Mouse (Mus musculus): ENCODE data around the gene Spata48. TPM values are rescaled to one million over a fixed set of nuclear protein-coding genes. Genes with fewer than 3 reads are reported as not detected.

Spata48 gene
- total RNA-seq, 2 experiments from 2014 or later = 0.37 to 2.7 TPM

DNA sequence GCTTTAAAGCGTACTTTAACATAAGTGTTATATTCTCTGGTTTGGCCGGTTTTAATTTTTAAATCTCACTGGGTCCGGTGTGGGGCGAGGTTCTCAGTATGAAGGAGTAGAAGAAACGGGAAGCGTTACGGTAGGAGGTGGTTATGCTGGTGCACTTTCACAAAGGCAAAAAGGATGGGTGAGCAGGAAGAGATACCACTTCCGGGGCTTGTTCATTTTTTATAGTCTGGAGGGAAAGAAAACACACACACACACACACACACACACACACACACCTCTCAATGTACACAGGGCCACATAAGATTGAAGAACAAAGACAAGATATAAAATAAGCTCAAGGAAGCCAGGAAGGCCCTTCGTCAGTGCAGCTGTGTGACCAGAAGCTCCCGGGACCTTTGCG lies 66.9 kb downstream of the Spata48 start:
- no peak for DNase-seq (ENCODE audit: low spot score in 2 of 2)
- intact Hi-C loops (cut with DNase I) = no loop called here

- no peak for DNase-seq (ENCODE audit: low spot score in 2 of 2)
- intact Hi-C loops (cut with DNase I) = no loop called here
Measured at GRCm38 (mm10) chr11:11529165-11529564, 67.3 kb downstream of the Spata48 start.

GRCm38 (mm10) chr11:11530126-11530525 lies 68.2 kb downstream of the Spata48 start:
- intact Hi-C loops (cut with DNase I) = no loop called here
- no peak for DNase-seq (ENCODE audit: low spot score in 2 of 2)

GRCm38 (mm10) chr11:11536295-11536694 lies 74.4 kb downstream of the Spata48 start:
- DNase-seq (ENCODE audit: low spot score in 2 of 2) = no peak
- intact Hi-C loops (cut with DNase I) = no loop called here

- intact Hi-C loops (cut with DNase I) = no loop called here
- no peak for DNase-seq (ENCODE audit: low spot score in 2 of 2)
Measured at GRCm38 (mm10) chr11:11545948-11546347, 84.1 kb downstream of the Spata48 start.

DNA sequence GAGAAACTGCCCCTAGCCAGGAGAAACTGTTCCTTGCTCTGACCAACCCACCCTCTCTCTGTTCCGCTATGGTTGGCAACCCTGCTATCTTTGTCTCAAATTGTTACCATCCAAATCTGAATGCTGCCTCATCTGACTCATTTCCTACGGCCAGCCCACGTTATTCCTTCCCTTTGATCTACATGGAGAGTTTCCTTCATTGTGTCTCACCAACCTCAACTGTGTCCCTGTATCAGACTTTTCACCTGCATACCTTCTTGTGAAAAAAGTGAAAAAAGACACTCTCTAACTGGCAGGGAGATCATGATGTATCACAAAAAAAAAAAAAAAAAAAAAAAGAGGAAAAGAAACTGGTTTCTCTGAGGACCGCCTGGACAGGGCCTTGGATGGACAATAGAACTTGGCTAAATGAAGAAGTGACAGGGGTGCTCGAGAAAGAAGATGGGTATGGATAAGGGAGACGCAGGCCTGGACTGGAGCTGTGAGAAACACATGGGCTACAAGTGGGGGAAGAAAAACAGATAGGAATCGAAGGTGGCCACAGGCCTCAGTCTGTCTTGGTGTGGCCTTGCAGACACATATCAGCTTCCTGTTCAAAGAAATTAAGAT lies 85.1 kb downstream of the Spata48 start:
- DNase-seq (ENCODE audit: low spot score in 2 of 2) = no peak

GRCm38 (mm10) chr11:11547597-11548240 lies 85.8 kb downstream of the Spata48 start:
- intact Hi-C loops (cut with DNase I) = no loop called here

More for the DNA sequence above, 85.1 kb downstream of the Spata48 start:
- intact Hi-C loops (cut with DNase I) = no loop called here

GRCm38 (mm10) chr11:11555563-11555962 lies 93.7 kb downstream of the Spata48 start:
- intact Hi-C loops (cut with DNase I) = no loop called here
- DNase-seq (ENCODE audit: low spot score in 2 of 2) = no peak

More at GRCm38 (mm10) chr11:11547597-11548240, 85.8 kb downstream of the Spata48 start:
- DNase-seq (ENCODE audit: low spot score in 2 of 2) = no peak

DNA sequence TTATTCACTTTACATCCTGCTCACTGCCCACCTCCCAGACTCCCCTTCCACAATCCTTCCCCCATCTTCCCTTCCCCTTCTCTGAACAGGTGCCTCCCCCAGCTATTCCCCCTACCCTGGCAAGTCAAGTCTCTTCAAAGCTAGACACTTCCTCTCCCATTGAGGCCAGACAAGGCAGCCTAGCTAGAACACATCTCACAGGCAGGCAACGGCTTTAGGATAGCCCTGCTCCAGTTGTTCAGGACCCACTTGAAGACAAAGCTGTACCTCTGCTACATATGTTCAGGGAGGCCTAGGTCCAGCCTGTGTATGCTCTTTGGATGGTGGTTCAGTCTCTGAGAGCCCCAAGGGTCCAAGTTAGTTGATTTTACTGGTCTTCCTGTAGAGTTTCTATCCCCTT lies 94.3 kb downstream of the Spata48 start:
- intact Hi-C loops (cut with DNase I) = no loop called here
- DNase-seq (ENCODE audit: low spot score in 2 of 2) = no peak

DNA sequence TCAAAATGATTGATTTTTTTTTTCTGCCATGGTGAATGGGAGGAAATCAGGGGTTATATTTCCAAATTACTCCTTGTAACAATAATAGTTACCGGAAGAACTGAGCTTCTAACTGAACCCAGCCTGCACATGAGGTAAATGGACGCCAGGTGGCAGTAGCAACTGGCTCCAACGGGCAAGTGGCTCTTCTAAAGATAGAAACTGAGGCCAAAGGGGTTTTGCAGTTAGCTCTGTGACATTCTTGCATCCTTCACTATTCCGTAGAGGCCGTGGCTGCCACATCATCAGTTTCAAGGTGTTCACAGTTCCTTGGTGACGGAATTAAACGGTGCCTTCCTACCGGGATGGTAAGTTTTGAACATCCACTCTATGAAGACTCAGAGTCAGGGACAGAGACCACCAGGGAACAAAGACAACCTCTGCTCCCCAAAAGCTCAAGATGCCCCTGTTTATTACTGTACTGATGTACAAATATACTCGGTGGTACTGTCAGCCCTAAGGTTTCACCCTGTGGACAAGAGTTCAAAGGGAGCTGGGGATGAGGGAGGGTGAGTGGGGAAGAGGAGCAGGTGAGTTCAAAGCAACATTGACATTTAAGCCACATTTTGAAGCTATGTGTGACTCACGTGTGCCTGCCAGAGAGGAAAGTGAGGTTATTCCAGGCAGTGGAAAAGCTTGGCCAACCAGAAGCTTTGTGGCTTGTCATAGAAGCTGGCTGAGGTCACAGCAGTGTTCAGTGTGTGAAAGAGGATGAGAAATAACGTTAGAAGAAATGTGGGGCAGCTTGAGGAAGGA lies 95.5 kb downstream of the Spata48 start:
- peak; percentile 7 to 61 for DNase-seq (ENCODE audit: low spot score in 2 of 2)
- intact Hi-C loops (cut with DNase I) = loop anchor here (1.0 kb wide), 1 partner anchor 231 kb away; no protein-coding TSS in a partner anchor

GRCm38 (mm10) chr11:11558662-11559061 lies 96.8 kb downstream of the Spata48 start:
- intact Hi-C loops (cut with DNase I) = no loop called here
- DNase-seq (ENCODE audit: low spot score in 2 of 2) = no peak

GRCm38 (mm10) chr11:11559099-11559686 lies 97.3 kb downstream of the Spata48 start:
- DNase-seq (ENCODE audit: low spot score in 2 of 2) = no peak
- intact Hi-C loops (cut with DNase I) = no loop called here

DNA sequence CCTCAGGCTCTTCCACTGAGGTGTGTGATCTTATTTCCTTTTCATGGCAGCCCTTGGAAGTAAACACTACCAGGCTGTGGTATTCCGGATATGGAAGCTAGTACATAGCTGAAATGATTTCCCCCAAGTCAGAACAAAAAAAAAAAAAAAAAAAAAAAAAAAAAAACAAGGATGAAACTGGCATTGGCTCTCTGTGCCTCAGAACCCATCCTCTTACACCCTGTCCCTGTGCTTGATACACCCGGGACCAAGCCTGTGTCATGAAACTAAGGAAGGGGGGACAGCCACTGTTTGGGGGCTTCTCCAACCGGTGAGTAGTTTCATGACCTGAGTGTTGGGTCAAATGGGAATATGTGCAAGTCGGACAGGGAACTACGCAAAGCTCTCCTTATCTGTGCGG lies 99.2 kb downstream of the Spata48 start:
- intact Hi-C loops (cut with DNase I) = no loop called here
- DNase-seq (ENCODE audit: low spot score in 2 of 2) = no peak

DNA sequence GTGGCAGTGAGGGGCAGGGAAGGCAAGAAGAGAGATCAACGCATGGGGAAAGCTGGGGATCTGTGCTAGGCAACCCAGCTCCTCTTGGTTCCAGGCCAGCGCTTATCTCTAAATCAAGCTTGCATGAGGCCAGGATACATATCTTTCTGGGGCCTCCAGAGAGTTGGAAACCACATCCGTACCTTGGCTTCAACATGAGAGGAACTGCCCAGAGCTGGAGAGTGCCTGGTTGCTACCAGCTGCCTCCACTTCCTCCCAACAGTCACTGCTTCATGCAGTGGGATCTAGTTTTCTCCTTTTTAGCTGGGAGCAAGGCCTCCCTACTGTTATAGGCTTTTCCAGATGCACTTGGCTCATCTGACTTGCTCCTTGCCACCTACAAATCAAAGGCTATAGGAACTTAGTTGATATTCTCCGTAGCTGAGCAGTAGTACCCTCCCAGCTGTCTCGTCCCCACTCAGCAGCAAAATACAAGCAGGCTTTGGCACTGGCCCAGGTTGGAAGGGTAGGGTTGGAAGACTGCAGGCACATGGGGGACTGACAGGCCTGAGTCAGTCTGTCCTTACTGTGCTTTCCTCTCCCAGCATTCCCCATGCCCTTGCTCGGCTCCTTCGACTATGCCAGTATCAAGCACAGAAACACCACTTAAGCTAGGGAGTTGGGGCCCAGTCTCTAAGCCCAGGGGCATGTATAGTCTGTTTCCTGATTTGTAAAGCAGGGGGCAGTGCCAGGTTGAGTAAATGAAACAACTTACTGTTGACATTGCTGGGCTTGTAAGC lies 102.6 kb downstream of the Spata48 start:
- intact Hi-C loops (cut with DNase I) = no loop called here
- peak in 1 of 2 experiments; percentile 8 for DNase-seq (ENCODE audit: low spot score in 2 of 2)

Other genes starting within 250 kb of the Spata48 start
- 1 to 10 TPM; 1.2 to 1.4 TPM for gene Zpbp, start 314 bp downstream of the Spata48 start, total RNA-seq (2021)
- not detected for gene 4930512M02Rik, start 165.7 kb downstream of the Spata48 start, total RNA-seq (2021)
- 1 to 10 TPM; 3.4 to 4.0 TPM for gene Ikzf1, start 222.9 kb downstream of the Spata48 start, total RNA-seq (2021)